Mouse (Mus musculus) common myeloid progenitor, adult 5-6 weeks (primary cell): Measurements from ENCODE around the gene Dock3. TPM values are rescaled to one million over a fixed set of nuclear protein-coding genes. Genes with fewer than 3 reads are reported as not detected.
A peak's percentile ranks its signal among the peaks of the same experiment; 100 is the strongest.

Experiments used
- ATAC-seq: replicated peaks from 2 replicates; pipeline ENCODE4 v1.8.0; 2016; ENCODE audit warnings: low read depth, mild to moderate bottlenecking, moderate TSS enrichment, inconsistent platforms; ENCODE audit not compliant: poor library complexity, severe bottlenecking
- total RNA-seq: library from RNA; stranded (forward); fragments of 200-1000, 187-1606 nt; gene quantifications from 2 replicates; pipeline ENCODE4 v1.2.3, GENCODE M21; 2017

Gene Dock3
- total RNA-seq, 1 experiment from 2014 or later = 0.23 TPM

GRCm38 (mm10) chr9:106891829-106892551 is 339.7 kb downstream of the Dock3 start, which contains the start of gene Manf:
Manf (minus strand) TSS chr9:106891979.
- peak; percentile 86 for ATAC-seq

- no peak for ATAC-seq
Measured at GRCm38 (mm10) chr9:106891341-106891741, 340.4 kb downstream of the Dock3 start.

GRCm38 (mm10) chr9:106890496-106891240 is 341.0 kb downstream of the Dock3 start:
- no peak for ATAC-seq

DNA sequence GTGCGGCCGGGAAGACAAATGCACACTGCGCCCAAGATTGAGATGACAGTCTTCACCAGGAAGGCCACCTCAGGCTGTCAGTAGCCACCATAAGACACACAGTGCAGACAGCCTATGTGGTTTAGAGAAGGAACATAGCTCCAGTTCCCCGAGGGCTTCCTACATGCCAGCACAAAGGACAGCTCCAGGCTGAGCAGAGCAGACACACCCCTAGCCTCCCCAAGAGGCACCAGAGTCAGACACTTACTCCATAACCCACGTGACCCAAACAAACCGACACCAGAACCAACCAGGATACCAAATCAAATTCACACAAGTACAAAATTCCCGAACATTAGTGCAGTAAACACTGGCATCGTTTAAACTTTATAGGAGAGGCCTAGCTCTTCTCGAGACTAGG is 342.4 kb downstream of the Dock3 start:
- no peak for ATAC-seq

DNA sequence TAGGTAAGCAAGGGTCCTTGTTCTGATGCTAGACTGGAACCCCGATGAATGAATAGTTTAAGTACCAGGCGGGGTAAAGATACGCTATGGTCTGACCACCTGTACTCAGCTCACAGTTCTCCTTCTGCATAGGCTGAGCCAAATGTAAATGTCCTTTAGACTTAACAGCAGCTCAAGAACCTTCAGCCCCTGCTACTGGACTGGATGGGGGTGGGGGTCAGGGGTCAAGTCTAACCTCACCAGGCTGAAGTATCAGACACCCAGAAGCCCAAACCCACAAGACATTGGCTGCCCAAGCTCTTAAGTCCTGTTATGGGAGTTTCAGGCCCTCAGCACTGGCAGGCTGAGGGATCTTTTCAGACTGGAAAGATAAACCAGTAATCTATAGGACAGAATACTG is 343.4 kb downstream of the Dock3 start:
- ATAC-seq = no peak

GRCm38 (mm10) chr9:106886828-106887702 is 344.6 kb downstream of the Dock3 start, which contains the start of gene Rbm15b:
Rbm15b (minus strand) TSS chr9:106887428.
- peak; percentile 55 for ATAC-seq

DNA sequence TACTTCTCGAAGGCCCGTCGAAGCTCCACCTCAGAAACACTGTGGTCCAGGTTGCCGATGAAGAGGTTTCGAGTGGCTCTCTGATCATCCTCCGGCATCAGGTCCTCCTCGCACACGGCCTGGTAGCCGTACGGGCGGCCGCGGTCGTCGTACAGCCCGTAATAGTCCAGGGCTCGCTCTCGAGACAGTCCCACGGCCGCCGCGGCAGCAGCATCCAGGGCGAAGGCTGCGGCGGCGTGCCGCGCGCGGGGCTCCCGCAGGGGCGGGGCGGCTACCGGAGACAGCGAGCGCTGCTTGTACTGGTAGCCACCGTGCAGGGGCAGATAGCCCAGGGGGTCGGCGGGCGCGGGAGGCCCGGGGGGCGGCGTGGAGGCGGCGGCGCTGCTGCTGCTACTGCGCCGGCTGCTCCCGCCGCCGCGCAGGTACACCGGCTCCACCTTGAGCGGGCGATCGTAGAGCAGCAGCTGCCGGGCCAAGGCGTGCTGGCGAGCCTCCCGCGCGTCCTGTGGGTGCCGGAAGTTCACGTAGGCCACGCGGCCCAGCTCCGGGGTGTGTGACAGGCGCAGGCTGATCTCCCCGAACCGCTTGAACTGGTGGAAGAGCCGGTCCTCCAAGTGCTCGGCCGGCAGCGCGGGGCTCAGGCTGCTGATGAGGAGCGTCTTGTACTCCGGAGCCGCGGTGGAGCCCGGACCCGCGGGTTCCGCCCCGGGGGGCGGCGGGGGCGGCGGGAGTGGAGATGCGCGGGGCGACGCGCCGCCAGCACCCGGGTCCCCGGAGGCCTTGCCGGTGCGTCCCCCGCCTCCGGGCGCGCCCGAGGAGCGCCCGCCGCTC is 345.6 kb downstream of the Dock3 start:
- ATAC-seq = 0 out of 2 replicates have a peak, but pooled peaks have one; percentile 9

GRCm38 (mm10) chr9:106884996-106885900 is 346.5 kb downstream of the Dock3 start:
- ATAC-seq = no peak

- ATAC-seq = no peak
Measured at GRCm38 (mm10) chr9:106884306-106884705, 347.4 kb downstream of the Dock3 start.

DNA sequence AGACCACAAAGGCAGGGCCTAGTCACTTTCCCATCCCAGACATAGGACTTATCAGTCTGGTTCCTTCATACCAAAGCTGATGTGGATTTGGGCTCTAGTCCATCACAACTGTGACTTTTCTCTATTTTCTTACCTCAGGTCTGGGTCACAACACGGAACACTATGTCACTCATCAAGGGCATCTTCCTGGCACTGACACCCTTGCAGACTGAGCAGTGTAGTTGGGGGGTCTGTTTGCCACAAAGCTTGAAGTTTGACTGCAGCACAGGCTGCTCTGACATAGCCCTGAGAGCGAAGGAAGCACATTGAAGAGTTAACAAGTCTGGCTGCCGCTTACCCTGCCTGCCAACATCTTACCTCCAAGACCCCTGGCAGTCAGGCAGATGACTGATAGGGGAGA is 348.6 kb downstream of the Dock3 start:
- no peak for ATAC-seq

DNA sequence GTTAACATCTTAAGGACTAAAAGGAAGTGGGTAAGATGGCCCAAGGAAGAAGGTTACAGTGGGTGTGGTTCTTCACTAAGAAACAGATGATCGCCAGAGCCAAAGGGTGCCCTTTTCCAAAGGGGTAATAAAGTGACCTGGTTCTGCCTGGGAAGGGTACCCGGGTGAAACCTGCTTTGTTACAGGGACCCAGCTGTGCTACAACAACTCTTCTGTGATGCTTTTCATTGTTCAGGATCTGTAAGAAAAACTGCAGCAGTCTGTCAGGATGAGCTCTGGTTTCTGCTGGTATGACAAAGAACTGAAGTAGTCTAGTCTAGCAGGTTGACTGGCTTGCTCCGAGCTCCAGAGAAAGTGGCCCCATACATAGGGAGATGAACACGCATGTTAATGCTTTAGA is 349.5 kb downstream of the Dock3 start:
- ATAC-seq = no peak

GRCm38 (mm10) chr9:106881071-106881755 is 350.5 kb downstream of the Dock3 start:
- ATAC-seq = no peak

DNA sequence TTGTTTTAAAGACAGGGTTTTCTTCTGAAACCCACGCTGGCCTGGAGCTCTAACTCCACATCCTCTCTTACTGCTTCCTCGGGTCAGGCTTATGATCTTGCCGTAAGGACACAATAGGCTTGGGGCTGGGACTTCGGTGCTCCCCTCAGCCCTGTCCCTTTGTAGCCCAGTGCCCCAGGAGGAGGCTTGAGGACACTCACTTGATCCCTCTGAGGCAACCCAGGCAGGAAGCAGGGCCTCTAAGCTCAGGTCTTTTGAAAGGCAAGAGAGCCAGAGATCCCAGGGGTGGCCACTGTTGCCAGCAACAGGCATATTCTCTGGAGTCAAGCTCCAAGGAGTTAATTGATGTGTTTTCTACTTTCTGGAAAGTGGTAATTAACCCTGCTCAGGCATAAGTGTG is 352.2 kb downstream of the Dock3 start:
- ATAC-seq = no peak

DNA sequence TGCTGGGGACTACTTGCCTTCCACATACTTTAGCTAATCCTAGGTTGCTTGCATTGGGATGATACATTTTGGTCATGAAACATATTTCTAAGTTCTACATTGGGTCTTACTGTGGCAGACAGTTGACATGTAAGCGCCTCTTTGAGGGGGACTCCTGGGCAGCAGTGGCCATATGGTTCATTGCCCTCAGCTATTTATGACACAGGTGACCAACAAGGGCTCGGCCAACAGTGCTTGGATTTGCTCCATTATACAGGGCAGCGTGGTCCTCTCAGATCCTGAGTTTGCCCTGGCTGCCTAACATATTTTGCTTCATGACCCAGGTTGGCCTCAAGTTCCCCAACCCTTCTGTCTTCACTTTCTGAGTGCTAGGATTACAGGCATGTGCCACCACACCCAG is 355.0 kb downstream of the Dock3 start:
- no peak for ATAC-seq

GRCm38 (mm10) chr9:106874216-106874615 is 357.5 kb downstream of the Dock3 start:
- ATAC-seq = no peak

DNA sequence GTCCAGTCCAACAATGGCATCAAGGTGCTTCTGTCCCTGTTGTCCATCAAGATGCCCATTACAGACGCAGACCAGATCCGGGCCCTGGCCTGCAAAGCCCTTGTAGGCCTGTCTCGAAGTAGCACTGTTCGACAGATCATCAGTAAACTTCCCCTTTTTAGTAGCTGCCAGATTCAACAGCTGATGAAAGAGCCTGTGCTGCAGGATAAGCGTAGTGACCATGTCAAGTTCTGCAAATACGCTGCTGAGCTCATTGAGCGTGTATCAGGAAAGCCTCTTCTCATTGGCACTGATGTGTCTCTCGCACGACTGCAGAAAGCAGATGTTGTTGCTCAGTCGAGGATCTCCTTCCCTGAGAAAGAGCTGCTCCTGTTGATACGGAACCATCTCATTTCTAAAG is 373.7 kb downstream of the Dock3 start:
- ATAC-seq = peak; percentile 89

- ATAC-seq = no peak
Measured at GRCm38 (mm10) chr9:106856664-106857063, 375.0 kb downstream of the Dock3 start.
